Mouse (Mus musculus): ENCODE measurements around the gene Rag1.

Rag1 gene

GRCm38 (mm10) chr2:101591356-101591755 lies 57.9 kb downstream of the Rag1 start:
- in situ Hi-C loops (cut with MboI, MseI): no loop called here
